Mouse (Mus musculus) myocyte (in vitro differentiated cells): ENCODE results near the gene Glmn.

ENCODE experiments used
- E2F4 ChIP-seq: IDR thresholded peaks from one replicate; pipeline ENCODE4 v1.6.1; 2011; ENCODE audit warnings: mild to moderate bottlenecking, control low read depth, moderate library complexity; ENCODE audit not compliant: insufficient read depth
- MAX ChIP-seq: IDR thresholded peaks from one replicate; pipeline ENCODE4 v1.6.1; 2011; ENCODE audit warnings: low read depth, mild to moderate bottlenecking, control low read depth
- POLR2A ChIP-seq: IDR thresholded peaks from one replicate; pipeline ENCODE4 v1.6.1; 2011; ENCODE audit warnings: low read depth, mild to moderate bottlenecking, control low read depth, moderate library complexity; ENCODE audit not compliant: insufficient read length
- POLR2AphosphoS2 ChIP-seq: IDR thresholded peaks from one replicate; pipeline ENCODE4 v1.6.1; 2011; ENCODE audit warnings: low read depth, control low read depth; ENCODE audit not compliant: insufficient read length
- USF1 ChIP-seq: IDR thresholded peaks from one replicate; pipeline ENCODE4 v1.6.1; 2011; ENCODE audit warnings: low read depth, mild to moderate bottlenecking, control low read depth, moderate library complexity

DNA sequence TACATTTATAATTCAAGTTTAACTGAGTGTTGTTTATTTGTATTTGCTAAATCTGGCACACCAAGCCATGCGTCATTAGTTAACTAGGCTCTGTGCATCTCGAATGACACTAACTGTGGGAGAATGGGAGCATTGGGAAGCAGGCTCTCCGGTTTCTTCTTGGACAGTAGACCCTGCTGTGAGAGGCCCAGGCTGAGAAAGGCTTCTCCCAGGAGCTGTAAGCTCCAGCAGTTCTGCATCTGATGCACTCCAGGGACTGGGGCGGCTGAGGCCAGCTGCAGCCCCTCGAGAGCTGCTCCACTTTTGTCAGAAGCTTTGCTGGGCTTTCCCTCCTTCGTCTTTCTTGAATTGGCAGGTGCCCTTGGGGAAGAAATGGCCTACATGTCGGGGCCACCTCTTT lies 56.0 kb downstream of the Glmn start:
- TF ChIP-seq POLR2A = no peak
- no peak for TF ChIP-seq MAX
- TF ChIP-seq USF1 = no peak
- TF ChIP-seq E2F4 = no peak
- TF ChIP-seq POLR2AphosphoS2 = no peak
